Mouse (Mus musculus) midbrain, embryonic 14.5 days (tissue): ENCODE measurements around the gene Abcb1a. TPM values are rescaled to one million over a fixed set of nuclear protein-coding genes. Genes with fewer than 3 reads are reported as not detected.

Experiments used
- ATAC-seq: fragments of 200-750 bp; cut with Nextera tagmentation; 2 replicates; pipeline ENCODE4 v1.8.0; 2017; ENCODE audit warnings: moderate number of reproducible peaks, moderate library complexity; ENCODE audit not compliant: low FRiP score, low TSS enrichment
- DNase-seq: peaks from one replicate; pipeline ENCODE4 v3.0.0-alpha.2; 2015
- H3K27ac ChIP-seq: fragments of 300-500 bp; sonication (generic); replicated peaks from 2 replicates; pipeline ENCODE4 v1.5.1; 2014; ENCODE audit warnings: mild to moderate bottlenecking, low read depth, low read length, moderate library complexity
- H3K27me3 ChIP-seq: fragments of 300-500 bp; sonication (generic); 2 replicates; pipeline ENCODE4 v1.6.1; 2014; ENCODE audit warnings: low read length, control low read depth, mixed read lengths; ENCODE audit not compliant: control insufficient read depth, insufficient read depth
- H3K36me3 ChIP-seq: fragments of 300-500 bp; sonication (generic); 2 replicates; pipeline ENCODE4 v1.6.1; 2014; ENCODE audit warnings: low read length, control low read depth; ENCODE audit not compliant: control insufficient read depth, insufficient read depth
- H3K4me1 ChIP-seq: fragments of 300-500 bp; sonication (generic); 2 replicates; pipeline ENCODE4 v1.6.1; 2014; ENCODE audit warnings: mild to moderate bottlenecking, antibody characterized with exemption, low read length, control low read depth; ENCODE audit not compliant: control insufficient read depth, insufficient read depth
- H3K4me2 ChIP-seq: fragments of 300-500 bp; sonication (generic); 2 replicates; pipeline ENCODE4 v1.6.1; 2014; ENCODE audit warnings: mild to moderate bottlenecking, low read length, moderate library complexity
- H3K4me3 ChIP-seq: fragments of 300-500 bp; sonication (generic); replicated peaks from 2 replicates; pipeline ENCODE4 v1.5.1; 2014; ENCODE audit warnings: low read depth, low read length
- H3K9ac ChIP-seq: fragments of 300-500 bp; sonication (generic); replicated peaks from 2 replicates; pipeline ENCODE4 v1.6.1; 2014; ENCODE audit warnings: mild to moderate bottlenecking, low read length, moderate library complexity
- H3K9me3 ChIP-seq: fragments of 300-500 bp; sonication (generic); 2 replicates; pipeline ENCODE4 v1.6.1; 2016; ENCODE audit warnings: low read length, control low read depth, mixed read lengths; ENCODE audit not compliant: control insufficient read depth
- WGBS: fragments of 180-500 bp; shearing (Covaris S2); extraction: QIAGEN DNeasy Blood & Tissue Kit; methylation state at CpG from one replicate; pipeline ENCODE4 v1.1.7; 2014; 5-methylcytosine and 5-hydroxymethylcytosine counted together
- polyA plus RNA-seq: library from polyadenylated mRNA; unstranded; fragments of >200 nt; fragmentation: Nextera tagmentation; extraction: Ambion mirVana; gene quantifications from 2 replicates; pipeline ENCODE4 v1.2.1, GENCODE M21; 2014

The Abcb1a gene
- polyA plus RNA-seq, 1 experiment from 2014 or later, result 2.1 TPM

DNA sequence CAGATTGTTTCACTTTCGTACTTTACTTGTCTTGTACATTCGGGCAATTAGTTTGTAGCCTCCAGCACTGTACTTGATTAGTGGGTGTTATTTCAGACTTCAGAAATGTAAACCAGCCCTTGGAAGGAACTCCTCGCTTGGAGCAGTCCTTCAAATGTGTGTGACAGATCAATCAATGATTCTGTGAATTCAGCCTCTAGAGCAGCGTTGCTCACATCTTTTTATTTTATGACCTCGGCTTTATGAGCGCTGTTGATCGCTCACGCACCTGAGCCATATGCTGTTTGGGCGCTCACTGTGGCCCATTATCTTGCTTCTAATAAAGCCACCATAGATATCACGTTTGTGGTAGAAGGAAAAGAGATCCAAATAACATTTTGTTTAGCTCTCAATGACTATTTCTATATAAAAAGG is 868 bp downstream of the Abcb1a start:
- Histone ChIP-seq H3K4me3 (peak overlapping the region; percentile 40), H3K4me2 (peak overlapping the region; percentile 80), H3K36me3 (no peaks in the 10 kb centered on the region), H3K4me1 (peaks cover 5% of the 10 kb centered on the region; the same call in 1 of the 2 replicates), H3K9me3 (no peaks in the 10 kb centered on the region), H3K9ac (no peak overlapping the region), H3K27ac (no peak overlapping the region), H3K27me3 (no peaks in the 10 kb centered on the region)
- DNase-seq, result peak; percentile 30
- ATAC-seq, result no peak
- 69% methylated on average over 10 of the region's 10 CpGs for WGBS

GRCm38 (mm10) chr5:8664678-8665077 is 4.8 kb downstream of the Abcb1a start:
- no peaks in the 10 kb centered on the region for H3K9me3 ChIP-seq
- no peak overlapping the region for H3K27ac ChIP-seq
- H3K4me1 ChIP-seq, result peaks cover 5% of the 10 kb centered on the region; the same call in 1 of the 2 replicates
- no peak overlapping the region for H3K9ac ChIP-seq
- ATAC-seq (no peak), DNase-seq (no peak)
- no peaks in the 10 kb centered on the region for H3K27me3 ChIP-seq
- H3K4me3 ChIP-seq, result no peak overlapping the region
- WGBS, result 86% methylated on average over 3 of the region's 3 CpGs
- H3K36me3 ChIP-seq, result no peaks in the 10 kb centered on the region
- H3K4me2 ChIP-seq, result no peak overlapping the region

DNA sequence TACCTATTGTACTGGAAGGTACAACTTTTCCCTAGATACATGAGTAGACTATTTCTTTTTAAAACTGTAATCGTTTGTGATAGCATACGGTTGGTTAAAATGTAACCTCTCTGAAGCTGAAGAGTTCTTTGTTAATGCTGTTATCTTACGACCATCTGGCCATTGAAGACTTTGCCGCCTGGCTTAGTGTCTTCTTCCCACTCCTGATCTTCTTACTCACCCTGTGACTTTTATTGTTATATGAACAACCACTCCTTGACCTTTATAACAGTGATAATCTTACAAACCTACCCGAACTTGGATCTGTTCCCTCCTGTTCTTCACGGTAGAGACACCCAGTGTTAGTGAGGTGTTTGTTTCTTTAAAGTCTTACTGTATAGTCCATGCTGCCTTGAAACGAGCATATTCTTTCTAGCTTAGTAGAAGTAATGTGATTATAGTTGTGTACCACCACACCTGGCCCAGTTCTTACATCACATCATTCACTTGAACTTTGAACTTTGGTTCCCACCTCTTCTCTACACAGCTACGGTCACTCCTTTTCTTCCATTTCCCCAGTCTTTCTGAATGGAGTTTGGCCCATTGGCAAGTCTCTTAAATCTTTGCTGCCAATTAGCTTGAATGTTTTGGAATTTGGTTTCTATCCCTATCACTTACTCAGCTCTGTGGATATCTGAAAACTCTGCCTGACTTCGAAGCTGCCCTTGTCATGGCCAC is 8.0 kb downstream of the Abcb1a start:
- DNase-seq (no peak), ATAC-seq (no peak)
- WGBS, result 88% methylated on average over 9 of the region's 9 CpGs
- Histone ChIP-seq H3K27me3 (no peaks in the 10 kb centered on the region), H3K9ac (no peak overlapping the region), H3K9me3 (no peaks in the 10 kb centered on the region), H3K27ac (no peak overlapping the region), H3K36me3 (no peaks in the 10 kb centered on the region), H3K4me2 (no peak overlapping the region), H3K4me1 (no peaks in the 10 kb centered on the region), H3K4me3 (no peak overlapping the region)

GRCm38 (mm10) chr5:8669606-8670005 is 9.7 kb downstream of the Abcb1a start:
- ATAC-seq, result no peak

DNA sequence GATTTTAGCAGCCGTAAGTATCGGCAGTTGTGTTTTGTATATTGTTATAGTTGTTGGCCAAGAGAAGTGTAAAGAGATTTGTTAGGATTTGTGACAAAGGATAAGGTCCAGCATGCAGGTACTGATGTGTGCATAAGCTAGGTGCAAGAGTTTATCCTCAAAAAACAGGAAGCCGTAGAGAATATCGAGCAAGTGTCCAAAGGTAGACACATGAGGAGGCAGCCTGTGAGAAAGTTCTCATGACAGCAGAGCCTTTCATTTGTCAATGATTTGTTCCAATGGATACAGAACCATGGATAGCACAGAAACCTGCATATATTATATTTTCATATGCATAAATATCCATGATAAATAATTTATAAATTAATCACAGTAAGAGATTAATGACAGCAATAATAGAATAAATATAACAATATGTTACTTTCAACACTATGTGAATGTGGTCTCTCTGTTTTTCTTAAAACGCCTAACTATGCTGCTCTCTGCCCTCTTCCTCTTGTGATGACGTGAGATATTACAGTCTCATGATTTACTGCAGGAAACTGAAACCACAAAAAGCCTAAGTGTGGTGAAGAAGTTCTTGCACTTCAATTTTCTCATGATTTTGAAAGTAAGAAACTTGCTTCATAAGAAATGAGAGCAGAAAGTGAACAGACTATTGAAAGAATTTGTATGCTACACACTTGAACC is 15.5 kb downstream of the Abcb1a start:
- Histone ChIP-seq H3K9ac (no peak overlapping the region), H3K4me2 (no peak overlapping the region), H3K4me1 (no peaks in the 10 kb centered on the region), H3K9me3 (no peaks in the 10 kb centered on the region), H3K36me3 (no peaks in the 10 kb centered on the region), H3K27ac (no peak overlapping the region), H3K4me3 (no peak overlapping the region), H3K27me3 (no peaks in the 10 kb centered on the region)
- no peak for ATAC-seq
- no peak for DNase-seq
- WGBS, result 92% methylated on average over 6 of the region's 6 CpGs

More at GRCm38 (mm10) chr5:8669606-8670005, 9.7 kb downstream of the Abcb1a start:
- no peaks in the 10 kb centered on the region for H3K36me3 ChIP-seq
- no peak overlapping the region for H3K4me2 ChIP-seq
- no peak overlapping the region for H3K27ac ChIP-seq
- H3K9me3 ChIP-seq, result no peaks in the 10 kb centered on the region
- WGBS, result 100% methylated on average over 1 of the region's 1 CpGs
- H3K4me1 ChIP-seq, result no peaks in the 10 kb centered on the region
- no peak overlapping the region for H3K4me3 ChIP-seq
- no peaks in the 10 kb centered on the region for H3K27me3 ChIP-seq
- no peak overlapping the region for H3K9ac ChIP-seq
- no peak for DNase-seq

DNA sequence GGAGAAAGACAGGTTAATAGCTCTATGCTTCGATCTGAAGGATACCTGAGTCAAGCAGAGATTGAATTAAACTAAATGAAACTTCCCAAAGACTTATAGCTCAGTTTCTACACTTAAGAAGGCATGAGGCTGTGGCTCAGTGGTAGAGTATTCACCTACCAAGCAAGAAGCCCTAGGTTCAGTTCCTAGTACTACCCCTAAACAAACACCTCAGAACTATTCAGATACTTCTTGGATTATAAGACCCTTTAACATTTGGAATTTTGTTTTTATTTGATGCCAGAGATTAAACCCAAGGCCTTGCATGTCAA is 16.0 kb downstream of the Abcb1a start:
- no peaks in the 10 kb centered on the region for H3K36me3 ChIP-seq
- H3K9ac ChIP-seq, result no peak overlapping the region
- 82% methylated on average over 1 of the region's 1 CpGs for WGBS

DNA sequence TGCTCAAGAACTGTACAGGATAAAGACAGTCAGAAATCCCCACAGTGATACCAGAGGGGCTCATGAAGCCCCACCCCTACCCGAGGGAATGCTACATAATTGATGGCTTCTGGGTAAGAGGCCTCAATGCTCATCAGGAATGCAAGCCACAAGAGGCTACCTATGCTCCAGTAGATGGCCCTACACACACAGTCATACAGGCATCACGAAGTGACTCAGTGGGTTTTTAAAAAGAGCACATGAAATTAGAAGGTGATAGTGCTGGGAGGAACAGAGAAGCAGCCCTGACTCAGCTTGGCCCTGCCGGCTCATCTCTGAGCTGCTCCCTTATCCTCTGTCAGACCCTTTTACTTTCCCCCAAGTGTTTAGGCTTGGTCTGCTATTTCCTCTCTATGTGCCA is 21.3 kb downstream of the Abcb1a start:
- no peak overlapping the region for H3K4me3 ChIP-seq
- no peak overlapping the region for H3K4me2 ChIP-seq
- H3K4me1 ChIP-seq, result no peaks in the 10 kb centered on the region
- H3K36me3 ChIP-seq, result no peaks in the 10 kb centered on the region
- no peak overlapping the region for H3K27ac ChIP-seq
- no peaks in the 10 kb centered on the region for H3K9me3 ChIP-seq
- DNase-seq, result no peak
- 69% methylated on average over 3 of the region's 3 CpGs for WGBS
- ATAC-seq, result no peak
- no peak overlapping the region for H3K9ac ChIP-seq
- no peaks in the 10 kb centered on the region for H3K27me3 ChIP-seq

More for the DNA sequence above, 16.0 kb downstream of the Abcb1a start:
- Histone ChIP-seq H3K4me1 (no peaks in the 10 kb centered on the region), H3K27ac (no peak overlapping the region), H3K4me2 (no peak overlapping the region), H3K4me3 (no peak overlapping the region), H3K9me3 (no peaks in the 10 kb centered on the region), H3K27me3 (no peaks in the 10 kb centered on the region)
- ATAC-seq (no peak), DNase-seq (no peak)

GRCm38 (mm10) chr5:8683686-8684085 is 23.8 kb downstream of the Abcb1a start:
- Histone ChIP-seq H3K4me3 (no peak overlapping the region), H3K9me3 (no peaks in the 10 kb centered on the region), H3K9ac (no peak overlapping the region), H3K27ac (no peak overlapping the region), H3K36me3 (no peaks in the 10 kb centered on the region), H3K4me2 (no peak overlapping the region), H3K27me3 (no peaks in the 10 kb centered on the region), H3K4me1 (no peaks in the 10 kb centered on the region)
- 97% methylated on average over 3 of the region's 3 CpGs for WGBS
- ATAC-seq (no peak), DNase-seq (no peak)

- H3K36me3 ChIP-seq, result no peaks in the 10 kb centered on the region
- H3K27ac ChIP-seq, result no peak overlapping the region
- no peak overlapping the region for H3K4me2 ChIP-seq
- 77% methylated on average over 2 of the region's 2 CpGs for WGBS
- H3K4me3 ChIP-seq, result no peak overlapping the region
- H3K9me3 ChIP-seq, result no peaks in the 10 kb centered on the region
- no peak overlapping the region for H3K9ac ChIP-seq
- no peak for ATAC-seq
- H3K4me1 ChIP-seq, result no peaks in the 10 kb centered on the region
- DNase-seq, result no peak
- no peaks in the 10 kb centered on the region for H3K27me3 ChIP-seq
Measured at GRCm38 (mm10) chr5:8686071-8686470, 26.2 kb downstream of the Abcb1a start.
